Mouse (Mus musculus) bone marrow macrophage, adult 2 months (primary cell): ENCODE results near the gene Myod1. TPM values are rescaled to one million over a fixed set of nuclear protein-coding genes. Genes with fewer than 3 reads are reported as not detected.

Experiments
- H3K27ac ChIP-seq: 2 replicates; pipeline ENCODE4 v1.5.1; 2012; ENCODE audit warnings: low read depth, low read length; ENCODE audit not compliant: insufficient read depth
- H3K4me1 ChIP-seq: 2 replicates; pipeline ENCODE4 v1.6.1; 2012; ENCODE audit warnings: low read length; ENCODE audit not compliant: control insufficient read depth, insufficient read depth
- H3K4me3 ChIP-seq: 2 replicates; pipeline ENCODE4 v1.5.1; 2012; ENCODE audit warnings: mild to moderate bottlenecking, low read length, moderate library complexity; ENCODE audit not compliant: insufficient read depth
- CTCF ChIP-seq: IDR thresholded peaks from 2 replicates; pipeline ENCODE4 v1.5.1; 2012; ENCODE audit warnings: low read depth, mild to moderate bottlenecking, low read length, moderate library complexity
- POLR2A ChIP-seq: IDR thresholded peaks from 2 replicates; pipeline ENCODE4 v1.6.1; 2012; ENCODE audit warnings: mild to moderate bottlenecking, low read depth, low read length, borderline replicate concordance
- polyA plus RNA-seq: library from polyadenylated mRNA; stranded (reverse); fragments of >200 nt; gene quantifications from 2 replicates; pipeline ENCODE4 v1.2.4, GENCODE M21; 2012; ENCODE audit not compliant: missing spikeins, insufficient read depth, insufficient read length

Myod1 gene
- polyA plus RNA-seq, 1 experiment: not detected

DNA sequence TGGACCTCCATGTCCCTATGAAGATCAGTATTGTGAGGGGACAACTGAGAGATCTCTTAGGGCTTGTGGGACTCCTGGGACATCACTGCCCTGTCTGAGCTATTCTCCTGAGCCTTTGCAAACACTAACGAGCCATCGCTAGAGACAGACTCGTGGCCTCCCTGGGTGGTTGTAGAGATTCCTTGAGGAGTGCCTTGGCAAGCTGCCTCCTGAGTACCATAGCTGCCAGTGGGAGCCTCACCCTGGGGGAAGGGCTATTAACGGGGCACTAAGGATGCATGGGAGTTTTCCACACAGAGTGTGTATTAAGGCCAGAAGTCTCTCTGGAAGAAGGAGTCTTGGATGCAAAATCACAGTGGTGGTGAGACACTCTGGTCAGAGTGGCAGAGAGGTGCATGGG lies 48.7 kb downstream of the Myod1 start:
- H3K4me1 ChIP-seq: no peaks in the 10 kb centered on the region
- no peak overlapping the region for H3K27ac ChIP-seq
- H3K4me3 ChIP-seq: no peak overlapping the region
- no peak for TF ChIP-seq POLR2A
- TF ChIP-seq CTCF: no peak

Other genes with a start within 250 kb of the Myod1 start
- gene Abcc8, start 196.4 kb upstream of the Myod1 start, polyA plus RNA-seq: not detected in 2 replicates
- not detected in 2 replicates for gene Ush1c, start 138.0 kb upstream of the Myod1 start, polyA plus RNA-seq
- not detected in 2 replicates for gene Otog, start 135.5 kb upstream of the Myod1 start, polyA plus RNA-seq
- not detected in 2 replicates for gene Kcnc1, start 20.0 kb downstream of the Myod1 start, polyA plus RNA-seq